Mouse (Mus musculus): Measurements from ENCODE around the gene Ovca2. TPM values are rescaled to one million over a fixed set of nuclear protein-coding genes. Genes with fewer than 3 reads are reported as not detected.

The Ovca2 gene
- polyA plus RNA-seq, 1 experiment from 2014 or later, result 19.4 TPM

DNA sequence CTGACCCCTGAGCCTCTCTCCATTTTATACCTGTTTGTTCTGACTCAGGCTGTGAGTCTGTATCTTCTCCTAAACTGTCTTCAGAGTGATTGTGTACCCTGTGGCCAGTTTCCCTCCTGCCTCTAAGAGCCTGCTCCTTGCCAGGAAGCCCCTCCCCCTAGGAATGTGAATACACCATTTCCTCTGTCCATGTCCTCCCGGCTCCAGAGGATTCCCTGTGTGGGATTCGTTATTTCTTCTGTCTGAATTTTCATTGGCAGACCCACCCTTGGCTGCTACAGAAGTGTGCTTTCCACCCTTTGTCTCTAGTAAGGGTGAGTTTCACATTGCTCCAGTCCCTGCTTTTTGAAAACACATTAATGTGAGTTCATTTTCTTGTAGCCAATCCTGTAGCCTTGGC is 44.7 kb downstream of the Ovca2 start:
- peak; percentile 66; the same call in 1 of the 2 replicates for ATAC-seq (ENCODE audit: insufficient read depth, low FRiP score)
- Histone ChIP-seq H3K4me2 (ENCODE audit: low read depth, low read length) (no peak overlapping the region), H3K4me1 (ENCODE audit: control insufficient read depth, insufficient read depth, low read length) (peaks cover 35% of the 10 kb centered on the region), H3K36me3 (ENCODE audit: control insufficient read depth, insufficient read depth, low read length) (no peaks in the 10 kb centered on the region), H3K27me3 (ENCODE audit: control insufficient read depth, insufficient read depth, low read length) (no peaks in the 10 kb centered on the region), H3K27ac (ENCODE audit: low read length) (peak overlapping the region; percentile 75), H3K9me3 (replicated peaks; ENCODE audit: control insufficient read depth, low read length) (no peaks in the 10 kb centered on the region), H3K4me3 (replicated peaks; ENCODE audit: low read length) (no peak overlapping the region), H3K9ac (ENCODE audit: low read length) (0 out of 2 replicates have a peak overlapping the region, but pooled peaks have one; percentile 7)
- WGBS, result 7% methylated on average over 2 of the region's 2 CpGs

DNA sequence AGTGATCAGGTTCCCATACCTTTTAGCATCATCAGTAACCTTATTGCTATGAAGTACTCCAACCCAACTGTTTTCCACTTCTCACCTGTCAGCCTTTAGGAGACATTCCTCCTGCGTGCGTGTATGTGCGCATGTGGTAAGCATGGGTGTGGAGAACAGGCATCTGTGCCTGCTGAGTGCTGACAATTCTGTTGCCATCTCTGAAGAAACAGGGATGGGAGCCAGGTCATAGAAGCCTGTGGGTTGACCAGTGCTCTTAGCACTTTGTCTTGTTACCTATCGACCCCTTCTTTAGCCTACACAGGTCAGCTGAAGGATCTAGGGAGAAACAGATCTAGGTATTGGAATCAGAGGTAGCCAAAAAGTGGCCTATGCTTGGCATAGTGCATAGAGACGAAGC is 45.2 kb downstream of the Ovca2 start:
- H3K4me2 ChIP-seq (ENCODE audit: low read depth, low read length), result no peak overlapping the region
- 86% methylated on average over 5 of the region's 5 CpGs for WGBS
- peaks cover 30% of the 10 kb centered on the region for H3K4me1 ChIP-seq (ENCODE audit: control insufficient read depth, insufficient read depth, low read length)
- no peak overlapping the region for H3K4me3 ChIP-seq (replicated peaks; ENCODE audit: low read length)
- H3K27me3 ChIP-seq (ENCODE audit: control insufficient read depth, insufficient read depth, low read length), result no peaks in the 10 kb centered on the region
- H3K36me3 ChIP-seq (ENCODE audit: control insufficient read depth, insufficient read depth, low read length), result no peaks in the 10 kb centered on the region
- peak overlapping the region; percentile 75 for H3K27ac ChIP-seq (ENCODE audit: low read length)
- ATAC-seq (ENCODE audit: insufficient read depth, low FRiP score), result no peak
- 0 out of 2 replicates have a peak overlapping the region, but pooled peaks have one; percentile 7 for H3K9ac ChIP-seq (ENCODE audit: low read length)
- H3K9me3 ChIP-seq (replicated peaks; ENCODE audit: control insufficient read depth, low read length), result no peaks in the 10 kb centered on the region

DNA sequence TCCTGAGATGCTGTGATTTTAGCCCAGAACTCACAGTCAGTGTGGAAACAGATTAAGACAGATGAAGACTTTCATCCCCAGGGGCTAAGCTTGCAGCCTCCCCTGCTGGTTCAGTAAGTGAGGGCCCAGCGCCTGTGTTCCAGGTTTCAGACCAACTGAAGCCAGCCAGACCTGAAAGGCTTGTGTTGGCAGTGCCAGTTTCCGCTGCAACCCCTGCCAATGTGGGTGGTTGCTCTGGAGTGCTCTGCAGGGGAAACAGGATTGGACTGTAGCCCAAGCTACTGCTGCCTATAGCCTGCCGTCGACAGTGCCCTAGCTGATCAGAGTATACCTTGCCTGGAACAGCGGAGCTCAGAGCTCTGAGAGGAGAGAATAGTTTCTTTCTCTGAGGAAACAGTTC is 46.4 kb downstream of the Ovca2 start:
- 0 out of 2 replicates have a peak overlapping the region, but pooled peaks have one; percentile 12 for H3K9ac ChIP-seq (ENCODE audit: low read length)
- no peaks in the 10 kb centered on the region for H3K9me3 ChIP-seq (replicated peaks; ENCODE audit: control insufficient read depth, low read length)
- H3K4me3 ChIP-seq (replicated peaks; ENCODE audit: low read length), result no peak overlapping the region
- no peaks in the 10 kb centered on the region for H3K27me3 ChIP-seq (ENCODE audit: control insufficient read depth, insufficient read depth, low read length)
- no peak overlapping the region for H3K4me2 ChIP-seq (ENCODE audit: low read depth, low read length)
- 74% methylated on average over 5 of the region's 5 CpGs for WGBS
- H3K36me3 ChIP-seq (ENCODE audit: control insufficient read depth, insufficient read depth, low read length), result no peaks in the 10 kb centered on the region
- no peak for ATAC-seq (ENCODE audit: insufficient read depth, low FRiP score)
- H3K27ac ChIP-seq (ENCODE audit: low read length), result no peak overlapping the region
- peaks cover 24% of the 10 kb centered on the region for H3K4me1 ChIP-seq (ENCODE audit: control insufficient read depth, insufficient read depth, low read length)

DNA sequence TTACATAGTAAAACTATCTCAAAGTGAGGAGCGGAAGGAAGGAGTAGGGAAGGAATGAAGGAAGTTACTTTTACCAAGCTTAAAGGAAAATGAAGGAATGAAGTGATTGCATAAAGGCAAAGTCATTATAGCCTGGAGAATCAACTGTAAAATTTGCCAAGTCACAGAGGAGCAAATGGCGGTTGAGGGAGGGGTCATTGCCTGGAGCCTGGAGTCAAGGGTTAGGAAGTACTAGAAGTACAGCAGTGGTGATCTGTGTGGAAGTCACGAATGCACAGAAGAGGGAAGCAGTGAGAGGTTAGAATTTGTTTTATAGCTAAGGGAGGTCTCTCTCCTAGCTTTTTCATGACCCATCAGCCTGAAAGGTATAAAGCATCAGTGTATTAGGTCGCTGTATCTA is 47.3 kb downstream of the Ovca2 start:
- no peak overlapping the region for H3K4me3 ChIP-seq (replicated peaks; ENCODE audit: low read length)
- WGBS, result 79% methylated on average over 4 of the region's 4 CpGs
- no peak overlapping the region for H3K9ac ChIP-seq (ENCODE audit: low read length)
- H3K9me3 ChIP-seq (replicated peaks; ENCODE audit: control insufficient read depth, low read length), result no peaks in the 10 kb centered on the region
- no peaks in the 10 kb centered on the region for H3K36me3 ChIP-seq (ENCODE audit: control insufficient read depth, insufficient read depth, low read length)
- no peak for ATAC-seq (ENCODE audit: insufficient read depth, low FRiP score)
- no peaks in the 10 kb centered on the region for H3K27me3 ChIP-seq (ENCODE audit: control insufficient read depth, insufficient read depth, low read length)
- peaks cover 19% of the 10 kb centered on the region for H3K4me1 ChIP-seq (ENCODE audit: control insufficient read depth, insufficient read depth, low read length)
- no peak overlapping the region for H3K27ac ChIP-seq (ENCODE audit: low read length)
- no peak overlapping the region for H3K4me2 ChIP-seq (ENCODE audit: low read depth, low read length)

DNA sequence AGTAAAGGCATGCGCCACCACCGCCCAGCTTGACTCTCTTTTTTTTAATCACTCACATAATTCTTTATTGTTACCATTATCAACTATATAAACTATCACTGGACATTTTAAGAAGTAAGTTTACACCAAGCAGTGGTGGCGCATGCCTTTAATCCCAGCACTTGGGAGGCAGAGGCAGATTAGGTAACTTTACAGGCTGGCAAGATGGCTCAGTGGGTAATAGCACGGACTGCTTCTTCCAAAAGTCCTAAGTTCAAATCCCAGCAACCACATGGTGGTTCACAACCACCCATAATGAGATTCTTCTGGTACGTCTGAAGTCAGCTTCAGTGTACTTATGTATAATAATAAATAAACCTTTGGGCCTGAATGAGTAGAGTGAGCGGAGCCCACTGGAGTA is 49.2 kb downstream of the Ovca2 start:
- H3K4me2 ChIP-seq (ENCODE audit: low read depth, low read length), result no peak overlapping the region
- H3K4me1 ChIP-seq (ENCODE audit: control insufficient read depth, insufficient read depth, low read length), result peaks cover 12% of the 10 kb centered on the region
- H3K9me3 ChIP-seq (replicated peaks; ENCODE audit: control insufficient read depth, low read length), result no peaks in the 10 kb centered on the region
- no peaks in the 10 kb centered on the region for H3K36me3 ChIP-seq (ENCODE audit: control insufficient read depth, insufficient read depth, low read length)
- no peak overlapping the region for H3K27ac ChIP-seq (ENCODE audit: low read length)
- no peak for ATAC-seq (ENCODE audit: insufficient read depth, low FRiP score)
- no peak overlapping the region for H3K9ac ChIP-seq (ENCODE audit: low read length)
- H3K4me3 ChIP-seq (replicated peaks; ENCODE audit: low read length), result no peak overlapping the region
- no peaks in the 10 kb centered on the region for H3K27me3 ChIP-seq (ENCODE audit: control insufficient read depth, insufficient read depth, low read length)
- WGBS, result 95% methylated on average over 6 of the region's 6 CpGs

DNA sequence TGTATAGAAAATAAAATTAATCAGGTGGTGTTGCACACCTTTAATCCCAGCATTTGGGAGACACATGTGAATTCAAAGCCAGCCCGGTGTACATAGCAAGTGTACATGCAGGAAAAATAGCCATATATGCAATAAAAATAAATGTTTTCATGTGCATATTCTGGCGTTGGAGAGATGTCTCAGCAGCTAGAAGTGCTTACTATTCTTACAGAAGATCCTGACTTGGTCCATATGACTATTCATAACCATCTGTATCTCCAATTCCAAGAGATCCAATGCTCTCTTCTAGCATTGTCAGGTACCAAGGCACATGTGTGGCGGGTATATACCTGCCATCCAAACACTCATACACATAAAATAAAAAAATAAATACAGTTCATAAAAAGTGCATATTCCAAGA is 52.3 kb downstream of the Ovca2 start:
- H3K36me3 ChIP-seq (ENCODE audit: control insufficient read depth, insufficient read depth, low read length), result no peaks in the 10 kb centered on the region
- 85% methylated on average over 3 of the region's 3 CpGs for whole genome bisulfite sequencing
- ATAC-seq (ENCODE audit: insufficient read depth, low FRiP score), result no peak
- H3K4me2 ChIP-seq (ENCODE audit: low read depth, low read length), result no peak overlapping the region
- H3K27ac ChIP-seq (ENCODE audit: low read length), result no peak overlapping the region
- H3K4me1 ChIP-seq (ENCODE audit: control insufficient read depth, insufficient read depth, low read length), result no peaks in the 10 kb centered on the region
- no peaks in the 10 kb centered on the region for H3K9me3 ChIP-seq (replicated peaks; ENCODE audit: control insufficient read depth, low read length)
- no peak overlapping the region for H3K9ac ChIP-seq (ENCODE audit: low read length)
- no peak overlapping the region for H3K4me3 ChIP-seq (replicated peaks; ENCODE audit: low read length)
- H3K27me3 ChIP-seq (ENCODE audit: control insufficient read depth, insufficient read depth, low read length), result no peaks in the 10 kb centered on the region

MicroRNAs encoded within 50 kb of the gene (microRNA counts, 519-probe panel; counts per million panel counts)
- microRNA mmu-miR-132 (2,771 counts per million, percentile 63 among the panel's probes with 10 or more counts), microRNA mmu-miR-212 (not detected)

Small RNA genes within 50 kb of the gene (microRNA-seq; reads per million reads assigned to microRNA genes)
- gene Mir132, result 326 reads per million, percentile 67 among the genes with 10 or more reads in this experiment
- gene Mir212, result 26.8 reads per million, percentile 42 among the genes with 10 or more reads in this experiment

Other genes starting within 250 kb of the Ovca2 start
- gene Hic1, start 9.3 kb downstream of the Ovca2 start, polyA plus RNA-seq (2015; fragmentation: Nextera tagmentation; extraction: Ambion mirVana), result 5.1 and 5.9 TPM in 2 replicates
- 20.6 and 20.7 TPM in 2 replicates for gene Dph1, start 12.4 kb upstream of the Ovca2 start, polyA plus RNA-seq (2015; fragmentation: Nextera tagmentation; extraction: Ambion mirVana)
- gene Rtn4rl1, start 14.9 kb upstream of the Ovca2 start, polyA plus RNA-seq (2015; fragmentation: Nextera tagmentation; extraction: Ambion mirVana), result 1.3 and 1.4 TPM in 2 replicates
- gene Rpa1, start 169.5 kb upstream of the Ovca2 start, polyA plus RNA-seq (2015; fragmentation: Nextera tagmentation; extraction: Ambion mirVana), result 111 and 112 TPM in 2 replicates
- 8.1 and 9.8 TPM in 2 replicates for gene Smyd4, start 169.6 kb upstream of the Ovca2 start, polyA plus RNA-seq (2015; fragmentation: Nextera tagmentation; extraction: Ambion mirVana)
- gene Serpinf1, start 243.9 kb upstream of the Ovca2 start, polyA plus RNA-seq (2015; fragmentation: Nextera tagmentation; extraction: Ambion mirVana), result 60.2 and 72.8 TPM in 2 replicates

All from stomach, embryonic 16.5 days (tissue).